8 mouse cellular contexts compared by ENCODE assay signal in the genomic region with DNA sequence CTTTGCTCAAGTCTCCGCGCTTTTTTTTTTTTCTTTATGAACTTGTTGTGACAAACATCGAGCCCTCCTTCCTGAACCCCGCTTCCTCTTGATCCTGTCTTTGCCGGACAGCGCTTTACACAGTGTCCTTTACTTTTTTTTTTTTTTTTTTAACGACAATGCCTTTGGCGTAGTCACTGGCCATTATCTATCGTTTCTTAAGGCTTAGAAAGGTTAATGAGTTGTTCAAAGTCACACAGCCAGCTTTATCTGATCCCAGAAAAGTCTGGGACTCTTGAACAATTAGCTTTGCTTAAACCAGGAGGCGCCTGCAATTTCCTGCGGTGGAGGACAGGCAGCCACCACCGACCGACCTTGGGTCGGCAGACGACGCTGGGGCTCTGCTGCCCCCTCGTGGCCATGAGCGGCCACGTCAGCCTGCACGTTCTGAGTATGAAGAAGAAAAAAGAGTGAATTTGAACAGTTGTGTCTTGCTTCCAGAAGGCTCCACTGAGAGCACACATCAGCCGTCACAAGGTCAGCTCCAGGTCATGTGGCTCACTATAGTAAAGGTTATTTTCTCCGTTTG. TPM values are rescaled to one million over a fixed set of nuclear protein-coding genes. Genes with fewer than 3 reads are reported as not detected.
DNase-seq lines count a peak whose midpoint lies in the region; ATAC-seq and TF ChIP-seq lines count a peak whose summit lies in the region.

No protein-coding gene starts in this region.

- WGBS in intestine, embryonic 15.5 days: 5% methylated on average over 22 of the region's 22 CpGs
- WGBS in midbrain, embryonic 11.5 days: 10% methylated on average over 22 of the region's 22 CpGs
- 2% methylated on average over 22 of the region's 22 CpGs for WGBS in small intestine, adult 2 months

- peaks cover 6% of the 10 kb centered on the region; the same call in 1 of the 2 replicates for H3K27me3 ChIP-seq in intestine, embryonic 15.5 days (replicated peaks)
- H3K27me3 ChIP-seq in midbrain, embryonic 11.5 days (ENCODE audit: control insufficient read depth, insufficient read depth, low read length): peaks cover 37% of the 10 kb centered on the region
- no peaks in the 10 kb centered on the region for H3K27me3 ChIP-seq in small intestine, adult 2 months (ENCODE audit: control insufficient read depth, insufficient read depth, low read length)

- intact Hi-C loops in left cerebral cortex, postnatal 36 days (cut with DNase I): loop anchor here (2.0 kb wide), 1 partner anchor 932 kb away; no protein-coding TSS in a partner anchor

- H3K36me3 ChIP-seq in intestine, embryonic 15.5 days: no peaks in the 10 kb centered on the region
- no peaks in the 10 kb centered on the region for H3K36me3 ChIP-seq in midbrain, embryonic 11.5 days (ENCODE audit: control insufficient read depth, insufficient read depth, low read length)
- no peaks in the 10 kb centered on the region for H3K36me3 ChIP-seq in small intestine, adult 2 months (ENCODE audit: control insufficient read depth, insufficient read depth, low read length)

- no peak overlapping the region for H3K9ac ChIP-seq in intestine, embryonic 15.5 days
- H3K9ac ChIP-seq in midbrain, embryonic 11.5 days (ENCODE audit: low read length): no peak overlapping the region

- no peak for TF ChIP-seq POLR2A in small intestine, adult 2 months (IDR thresholded peaks at IDR 0.05; ENCODE audit: low read depth, low read length)

- peak; percentile 82 for ATAC-seq in intestine, embryonic 15.5 days
- ATAC-seq in midbrain, embryonic 11.5 days (ENCODE audit: low FRiP score): no peak
- no peak for ATAC-seq in inflammation-experienced regulatory T-cells, adult 6 months

- peak; percentile 98 for TF ChIP-seq CTCF in small intestine, adult 2 months (IDR thresholded peaks at IDR 0.05; ENCODE audit: extremely low read depth, insufficient read length, insufficient replicate concordance, low read depth, low read length)

- H3K4me1 ChIP-seq in intestine, embryonic 15.5 days (replicated peaks): 0 out of 2 replicates have a peak, but pooled peaks cover 3% of the 10 kb centered on the region
- no peaks in the 10 kb centered on the region for H3K4me1 ChIP-seq in midbrain, embryonic 11.5 days (ENCODE audit: control insufficient read depth, insufficient read depth, low read length)
- no peaks in the 10 kb centered on the region for H3K4me1 ChIP-seq in small intestine, adult 2 months (ENCODE audit: control insufficient read depth, insufficient read depth, insufficient read length, low read length)

- no peak overlapping the region for H3K27ac ChIP-seq in intestine, embryonic 15.5 days
- no peak overlapping the region for H3K27ac ChIP-seq in midbrain, embryonic 11.5 days (ENCODE audit: low read depth, low read length)
- H3K27ac ChIP-seq in small intestine, adult 2 months (ENCODE audit: insufficient read depth, low read depth, low read length): no peak overlapping the region

- 0 out of 2 replicates have a peak overlapping the region, but pooled peaks have one; percentile 10 for H3K4me3 ChIP-seq in intestine, embryonic 15.5 days (replicated peaks)
- no peak overlapping the region for H3K4me3 ChIP-seq in midbrain, embryonic 11.5 days (ENCODE audit: low read depth, low read length)
- H3K4me3 ChIP-seq in small intestine, adult 2 months (ENCODE audit: low read depth, low read length): no peak overlapping the region

- peak; percentile 96 for DNase-seq in ZHBTc4 (ENCODE audit: low read depth, low spot score)
- peak; percentile 74 to 88 for DNase-seq in cerebellum, postnatal 25 days
- peak; percentile 89 for DNase-seq in gastrocnemius, postnatal 10 days
- DNase-seq in left cerebral cortex, postnatal 36 days (ENCODE audit: low spot score in 2 of 2): peak; percentile 56 to 57
- DNase-seq in midbrain, embryonic 11.5 days (ENCODE audit: low spot score, missing footprints): peak; percentile 99

- H3K4me2 ChIP-seq in intestine, embryonic 15.5 days (replicated peaks): peak overlapping the region; percentile 47
- no peak overlapping the region for H3K4me2 ChIP-seq in midbrain, embryonic 11.5 days

- no peaks in the 10 kb centered on the region for H3K9me3 ChIP-seq in intestine, embryonic 15.5 days
- H3K9me3 ChIP-seq in midbrain, embryonic 11.5 days (ENCODE audit: control insufficient read depth, low read length): peaks cover 3% of the 10 kb centered on the region; the same call in 1 of the 2 replicates

RNA-seq across cellular contexts. Expression of a gene that starts 42.3 kb away (rescaled TPM):
- 1 to 10 TPM; 7.0 to 9.7 TPM for total RNA-seq in gastrocnemius, postnatal 10 days (2021)
- polyA plus RNA-seq in intestine, embryonic 15.5 days (2015; fragmentation: Nextera tagmentation; extraction: Ambion mirVana): 38.6 and 44.9 TPM in 2 replicates
- total RNA-seq in left cerebral cortex, postnatal 36 days (2021): 1 to 10 TPM; 4.3 to 4.9 TPM
- polyA plus RNA-seq in midbrain, embryonic 11.5 days (2014; fragmentation: Nextera tagmentation; extraction: Ambion mirVana): 1.3 and 1.4 TPM in 2 replicates
- polyA plus RNA-seq in small intestine, adult 2 months (2012; rRNA removed): 251 and 672 TPM in 2 replicates
- polyA plus RNA-seq in inflammation-experienced regulatory T-cells, adult 6 months (2017; shearing (Covaris generic)): under 1 TPM in 1 of 3 experiments, not detected in 2; 0.56 TPM

Comparison
In these comparisons a context has a peak if more than half of its experiments do, and no peak if none do; other contexts are left out.
1. RNA of a gene that starts 42.3 kb away (polyA plus RNA-seq): 251 to 672 TPM in small intestine, adult 2 months and 38.6 to 44.9 TPM in intestine, embryonic 15.5 days; 1.3 to 1.4 TPM in midbrain, embryonic 11.5 days and 0.56 TPM in inflammation-experienced regulatory T-cells, adult 6 months; every median in the first group is over 10 times any median in the second.
2. Peak in every context shown above with its lines, with median percentiles within 50 percentile points of each other: DNase-seq.